Mouse (Mus musculus) kidney, embryonic 16.5 days (tissue): Measurements from ENCODE around the gene Ap5s1. TPM values are rescaled to one million over a fixed set of nuclear protein-coding genes. Genes with fewer than 3 reads are reported as not detected.

Experiments used
- ATAC-seq: fragments of 200-750 bp; cut with Nextera tagmentation; 2 replicates; pipeline ENCODE4 v1.8.0; 2017; ENCODE audit warnings: moderate TSS enrichment; ENCODE audit not compliant: low FRiP score, low TSS enrichment
- H3K27ac ChIP-seq: fragments of 300-500 bp; sonication (generic); 2 replicates; pipeline ENCODE4 v1.5.1; 2014; ENCODE audit warnings: low read length
- H3K27me3 ChIP-seq: fragments of 300-500 bp; sonication (generic); 2 replicates; pipeline ENCODE4 v1.6.1; 2014; ENCODE audit warnings: low read length, control low read depth, mixed read lengths; ENCODE audit not compliant: insufficient read depth
- H3K36me3 ChIP-seq: fragments of 300-500 bp; sonication (generic); 2 replicates; pipeline ENCODE4 v1.6.1; 2014; ENCODE audit warnings: low read length, control low read depth, mixed read lengths; ENCODE audit not compliant: insufficient read depth
- H3K4me1 ChIP-seq: fragments of 300-500 bp; sonication (generic); 2 replicates; pipeline ENCODE4 v1.6.1; 2014; ENCODE audit warnings: low read length, control low read depth, mixed read lengths; ENCODE audit not compliant: insufficient read depth
- H3K4me2 ChIP-seq: fragments of 300-500 bp; sonication (generic); replicated peaks from 2 replicates; pipeline ENCODE4 v1.6.1; 2014; ENCODE audit warnings: low read depth, low read length
- H3K4me3 ChIP-seq: fragments of 300-500 bp; sonication (generic); 2 replicates; pipeline ENCODE4 v1.5.1; 2014; ENCODE audit warnings: mild to moderate bottlenecking, low read length
- H3K9ac ChIP-seq: fragments of 300-500 bp; sonication (generic); replicated peaks from 2 replicates; pipeline ENCODE4 v1.6.1; 2014; ENCODE audit warnings: low read length
- H3K9me3 ChIP-seq: fragments of 300-500 bp; sonication (generic); 2 replicates; pipeline ENCODE4 v1.6.1; 2016; ENCODE audit warnings: low read length, control low read depth
- WGBS: fragments of 180-500 bp; shearing (Covaris S2); extraction: QIAGEN DNeasy Blood & Tissue Kit; methylation state at CpG from one replicate; pipeline ENCODE4 v1.1.7; 2014; 5-methylcytosine and 5-hydroxymethylcytosine counted together
- polyA plus RNA-seq: library from polyadenylated mRNA; unstranded; fragments of >200 nt; fragmentation: Nextera tagmentation; extraction: Ambion mirVana; gene quantifications from 2 replicates; pipeline ENCODE4 v1.2.1, GENCODE M21; 2015

The Ap5s1 gene
- polyA plus RNA-seq, 1 experiment from 2014 or later: 30.2 TPM

- peaks cover 30% of the 10 kb centered on the region for H3K4me1 ChIP-seq
- H3K9ac ChIP-seq: peak overlapping the region; percentile 48; the same call in 1 of the 2 replicates
- ATAC-seq: peak; percentile 6; the same call in 1 of the 2 replicates
- H3K4me2 ChIP-seq: peak overlapping the region; percentile 56
- H3K9me3 ChIP-seq: no peaks in the 10 kb centered on the region
- peaks cover 27% of the 10 kb centered on the region for H3K27me3 ChIP-seq
- H3K4me3 ChIP-seq: peak overlapping the region; percentile 38
- 10% methylated on average over 43 of the region's 43 CpGs for WGBS
- 0 out of 2 replicates have a peak, but pooled peaks cover 9% of the 10 kb centered on the region for H3K36me3 ChIP-seq
- H3K27ac ChIP-seq: no peak overlapping the region
These were observed 35.3 kb upstream of the Ap5s1 start for GRCm38 (mm10) chr2:131171401-131172104.

DNA sequence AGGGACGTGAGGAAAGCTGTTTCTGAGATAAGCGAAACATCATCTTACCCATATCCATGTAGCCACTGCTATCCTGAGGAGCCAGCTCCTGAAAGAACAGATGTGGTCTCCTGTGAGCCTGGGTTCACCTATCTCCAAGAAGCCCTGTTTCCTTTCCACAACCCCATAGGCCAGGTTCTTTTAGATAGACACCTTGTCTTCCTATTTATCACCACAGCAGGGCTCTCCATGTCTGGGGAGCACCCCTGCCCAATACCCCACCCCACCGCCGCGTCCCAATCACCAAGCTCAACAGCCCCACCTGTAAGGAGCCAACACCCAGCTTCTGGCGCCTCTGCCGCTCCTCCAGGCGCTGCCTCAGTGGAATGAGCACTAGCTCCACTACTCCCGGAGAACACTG lies 34.6 kb upstream of the Ap5s1 start:
- no peak overlapping the region for H3K9ac ChIP-seq
- no peak overlapping the region for H3K27ac ChIP-seq
- WGBS: 49% methylated on average over 9 of the region's 9 CpGs
- no peak overlapping the region for H3K4me2 ChIP-seq
- no peak overlapping the region for H3K4me3 ChIP-seq
- ATAC-seq: no peak
- peaks cover 27% of the 10 kb centered on the region for H3K27me3 ChIP-seq
- H3K36me3 ChIP-seq: 0 out of 2 replicates have a peak, but pooled peaks cover 13% of the 10 kb centered on the region
- peaks cover 38% of the 10 kb centered on the region for H3K4me1 ChIP-seq
- no peaks in the 10 kb centered on the region for H3K9me3 ChIP-seq

- H3K4me1 ChIP-seq: peaks cover 58% of the 10 kb centered on the region
- H3K27ac ChIP-seq: peak overlapping the region; percentile 78; the same call in 1 of the 2 replicates
- peaks cover 27% of the 10 kb centered on the region for H3K27me3 ChIP-seq
- WGBS: 6% methylated on average over 11 of the region's 11 CpGs
- ATAC-seq: peak; percentile 17; the same call in 1 of the 2 replicates
- H3K9me3 ChIP-seq: no peaks in the 10 kb centered on the region
- peak overlapping the region; percentile 50 for H3K4me3 ChIP-seq
- peak overlapping the region; percentile 90 for H3K4me2 ChIP-seq
- H3K9ac ChIP-seq: peak overlapping the region; percentile 61
- 0 out of 2 replicates have a peak, but pooled peaks cover 14% of the 10 kb centered on the region for H3K36me3 ChIP-seq
These were observed 32.2 kb upstream of the Ap5s1 start for GRCm38 (mm10) chr2:131174700-131175099.

GRCm38 (mm10) chr2:131175286-131175944 lies 31.5 kb upstream of the Ap5s1 start:
- 68% methylated on average over 3 of the region's 3 CpGs for WGBS
- H3K27me3 ChIP-seq: peaks cover 25% of the 10 kb centered on the region
- peaks cover 58% of the 10 kb centered on the region for H3K4me1 ChIP-seq
- H3K27ac ChIP-seq: peak overlapping the region; percentile 78
- no peak overlapping the region for H3K9ac ChIP-seq
- ATAC-seq: no peak
- no peaks in the 10 kb centered on the region for H3K9me3 ChIP-seq
- no peak overlapping the region for H3K4me3 ChIP-seq
- H3K36me3 ChIP-seq: 0 out of 2 replicates have a peak, but pooled peaks cover 14% of the 10 kb centered on the region
- no peak overlapping the region for H3K4me2 ChIP-seq

DNA sequence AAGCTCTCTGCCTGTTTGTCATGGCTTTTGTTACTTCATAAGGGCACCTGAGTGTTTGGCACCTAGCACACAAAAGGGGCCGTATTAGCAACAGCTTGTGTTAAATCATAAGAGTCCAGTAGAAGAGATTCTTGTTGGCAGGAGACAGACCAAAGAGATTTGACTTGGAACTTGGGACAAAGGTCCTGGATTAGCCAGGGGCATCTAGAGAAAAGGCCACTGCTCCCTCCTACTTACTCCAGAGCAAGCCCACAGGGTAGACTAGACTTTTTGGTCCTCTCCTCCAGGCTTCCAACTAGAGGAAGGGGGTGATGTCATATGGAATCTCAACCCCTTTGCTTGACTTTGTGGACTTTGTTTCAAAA lies 31.0 kb upstream of the Ap5s1 start:
- H3K4me3 ChIP-seq: no peak overlapping the region
- H3K9me3 ChIP-seq: no peaks in the 10 kb centered on the region
- H3K27ac ChIP-seq: peak overlapping the region; percentile 78
- peaks cover 58% of the 10 kb centered on the region for H3K4me1 ChIP-seq
- H3K27me3 ChIP-seq: peaks cover 20% of the 10 kb centered on the region
- peak overlapping the region; percentile 95 for H3K4me2 ChIP-seq
- 83% methylated on average over 1 of the region's 1 CpGs for WGBS
- ATAC-seq: no peak
- 0 out of 2 replicates have a peak, but pooled peaks cover 14% of the 10 kb centered on the region for H3K36me3 ChIP-seq
- H3K9ac ChIP-seq: 0 out of 2 replicates have a peak overlapping the region, but pooled peaks have one; percentile 25

- H3K27me3 ChIP-seq: peaks cover 18% of the 10 kb centered on the region
- H3K9ac ChIP-seq: no peak overlapping the region
- H3K4me1 ChIP-seq: peaks cover 52% of the 10 kb centered on the region
- H3K36me3 ChIP-seq: 0 out of 2 replicates have a peak, but pooled peaks cover 14% of the 10 kb centered on the region
- 55% methylated on average over 5 of the region's 5 CpGs for WGBS
- ATAC-seq: no peak
- peak overlapping the region; percentile 95 for H3K4me2 ChIP-seq
- no peaks in the 10 kb centered on the region for H3K9me3 ChIP-seq
- peak overlapping the region; percentile 85; the same call in 1 of the 2 replicates for H3K4me3 ChIP-seq
- H3K27ac ChIP-seq: peak overlapping the region; percentile 78
These were observed 30.4 kb upstream of the Ap5s1 start for GRCm38 (mm10) chr2:131176491-131176890.

DNA sequence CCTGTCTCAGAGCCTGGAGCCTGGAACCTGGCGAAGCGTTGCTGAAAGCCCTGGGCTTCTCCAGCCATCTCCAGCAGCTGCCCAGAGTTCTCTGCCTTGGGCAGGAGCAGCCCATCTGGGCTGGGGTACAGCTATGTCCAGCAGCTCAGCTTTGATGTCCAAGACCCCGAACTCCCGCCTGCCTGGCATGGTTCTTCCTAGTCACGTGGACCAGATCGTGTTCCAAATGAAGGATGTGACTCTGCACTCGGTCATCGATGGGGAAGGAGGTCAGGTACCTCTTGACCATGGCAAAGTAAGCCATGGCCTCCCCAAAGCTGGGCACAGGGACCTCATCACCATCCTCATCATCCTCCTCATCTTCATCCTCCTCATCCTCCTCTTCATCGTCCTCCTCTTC lies 28.9 kb upstream of the Ap5s1 start:
- peaks cover 4% of the 10 kb centered on the region for H3K27me3 ChIP-seq
- 0 out of 2 replicates have a peak, but pooled peaks cover 14% of the 10 kb centered on the region for H3K36me3 ChIP-seq
- ATAC-seq: no peak
- H3K9me3 ChIP-seq: no peaks in the 10 kb centered on the region
- peak overlapping the region; percentile 95 for H3K4me2 ChIP-seq
- peak overlapping the region; percentile 56 for H3K9ac ChIP-seq
- H3K4me3 ChIP-seq: peak overlapping the region; percentile 85
- peak overlapping the region; percentile 78 for H3K27ac ChIP-seq
- peaks cover 48% of the 10 kb centered on the region for H3K4me1 ChIP-seq
- WGBS: 78% methylated on average over 9 of the region's 9 CpGs

GRCm38 (mm10) chr2:131178828-131179245 lies 28.0 kb upstream of the Ap5s1 start:
- H3K9ac ChIP-seq: peak overlapping the region; percentile 98
- H3K9me3 ChIP-seq: no peaks in the 10 kb centered on the region
- H3K4me1 ChIP-seq: peaks cover 48% of the 10 kb centered on the region
- ATAC-seq: no peak
- H3K36me3 ChIP-seq: 0 out of 2 replicates have a peak, but pooled peaks cover 14% of the 10 kb centered on the region
- no peaks in the 10 kb centered on the region for H3K27me3 ChIP-seq
- peak overlapping the region; percentile 85 for H3K4me3 ChIP-seq
- peak overlapping the region; percentile 96 for H3K27ac ChIP-seq
- 29% methylated on average over 26 of the region's 26 CpGs for WGBS
- peak overlapping the region; percentile 95 for H3K4me2 ChIP-seq

GRCm38 (mm10) chr2:131179246-131179886 lies 27.5 kb upstream of the Ap5s1 start:
- H3K27ac ChIP-seq: peak overlapping the region; percentile 96
- ATAC-seq: peak; percentile 33; the same call in 1 of the 2 replicates
- peak overlapping the region; percentile 95 for H3K4me2 ChIP-seq
- H3K36me3 ChIP-seq: 0 out of 2 replicates have a peak, but pooled peaks cover 14% of the 10 kb centered on the region
- peaks cover 44% of the 10 kb centered on the region for H3K4me1 ChIP-seq
- no peaks in the 10 kb centered on the region for H3K27me3 ChIP-seq
- WGBS: under 1% methylated on average over 59 of the region's 67 CpGs
- peak overlapping the region; percentile 85 for H3K4me3 ChIP-seq
- H3K9ac ChIP-seq: peak overlapping the region; percentile 98
- no peaks in the 10 kb centered on the region for H3K9me3 ChIP-seq
